Mouse (Mus musculus) liver, embryonic 11.5 days (tissue): ENCODE measurements around the gene Zfp740. TPM values are rescaled to one million over a fixed set of nuclear protein-coding genes. Genes with fewer than 3 reads are reported as not detected.

Experiments
- ATAC-seq: fragments of 200-750 bp; cut with Nextera tagmentation; replicated peaks from 2 replicates; pipeline ENCODE4 v1.8.0; 2017; ENCODE audit warnings: moderate number of reproducible peaks, mild to moderate bottlenecking, moderate TSS enrichment, moderate library complexity; ENCODE audit not compliant: low FRiP score
- DNase-seq: peaks from one replicate; pipeline ENCODE4 v3.0.0-alpha.2; 2017; ENCODE audit warnings: low spot score
- H3K27ac ChIP-seq: fragments of 300-500 bp; sonication (generic); 2 replicates; pipeline ENCODE4 v1.5.1; 2014; ENCODE audit warnings: mild to moderate bottlenecking, low read depth, low read length, control low read depth
- H3K27me3 ChIP-seq: fragments of 300-500 bp; sonication (generic); replicated peaks from 2 replicates; pipeline ENCODE4 v1.6.1; 2014; ENCODE audit warnings: low read length, mixed read lengths; ENCODE audit not compliant: control insufficient read depth, insufficient read depth
- H3K36me3 ChIP-seq: fragments of 300-500 bp; sonication (generic); 2 replicates; pipeline ENCODE4 v1.6.1; 2014; ENCODE audit warnings: mild to moderate bottlenecking, low read length, moderate library complexity, mixed read lengths; ENCODE audit not compliant: control insufficient read depth, insufficient read depth
- H3K4me1 ChIP-seq: fragments of 300-500 bp; sonication (generic); replicated peaks from 2 replicates; pipeline ENCODE4 v1.6.1; 2014; ENCODE audit warnings: low read length, mixed read lengths; ENCODE audit not compliant: control insufficient read depth, insufficient read depth
- H3K4me2 ChIP-seq: fragments of 300-500 bp; sonication (generic); 2 replicates; pipeline ENCODE4 v1.6.1; 2014; ENCODE audit warnings: mild to moderate bottlenecking, control low read depth, moderate library complexity
- H3K4me3 ChIP-seq: fragments of 300-500 bp; sonication (generic); 2 replicates; pipeline ENCODE4 v1.5.1; 2014; ENCODE audit warnings: low read depth, low read length, control low read depth
- H3K9ac ChIP-seq: fragments of 300-500 bp; sonication (generic); 2 replicates; pipeline ENCODE4 v1.6.1; 2014; ENCODE audit warnings: low read depth, low read length, control low read depth
- H3K9me3 ChIP-seq: fragments of 300-500 bp; sonication (generic); 2 replicates; pipeline ENCODE4 v1.6.1; 2016; ENCODE audit warnings: low read length, inconsistent platforms, mixed read lengths; ENCODE audit not compliant: control insufficient read depth
- WGBS: fragments of 180-500 bp; shearing (Covaris S2); extraction: QIAGEN DNeasy Blood & Tissue Kit; methylation state at CpG from one replicate; pipeline ENCODE4 v1.1.7; 2014; 5-methylcytosine and 5-hydroxymethylcytosine counted together
- polyA plus RNA-seq: library from polyadenylated mRNA; unstranded; fragments of >200 nt; fragmentation: Nextera tagmentation; extraction: Ambion mirVana; gene quantifications from 2 replicates; pipeline ENCODE4 v1.2.1, GENCODE M21; 2014

Gene Zfp740
- polyA plus RNA-seq, 1 experiment from 2014 or later: 38.3 TPM

DNA sequence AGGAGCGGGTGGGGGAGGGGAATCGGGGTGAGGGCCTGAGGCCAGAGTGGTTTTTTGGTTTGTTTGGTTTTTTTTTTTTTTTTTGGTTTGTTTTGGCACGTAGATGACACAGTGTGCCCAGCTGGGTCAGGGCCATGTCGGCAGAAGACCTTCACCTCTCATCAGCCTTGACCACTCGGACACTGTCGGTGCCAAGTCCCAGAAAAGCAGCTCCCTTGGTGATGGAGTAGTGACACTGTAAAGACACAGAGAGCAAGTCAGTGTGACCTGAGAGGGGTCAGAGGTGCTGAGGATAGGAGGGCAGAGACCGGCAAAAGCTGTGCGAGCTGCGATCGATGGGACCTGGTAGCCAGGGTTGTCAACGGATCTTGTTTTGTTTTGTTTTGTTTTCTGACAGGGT lies 16.8 kb upstream of the Zfp740 start:
- Histone ChIP-seq H3K27me3 (no peaks in the 10 kb centered on the region), H3K4me3 (no peak overlapping the region), H3K9ac (no peak overlapping the region), H3K4me2 (no peak overlapping the region), H3K27ac (peak overlapping the region; percentile 75), H3K9me3 (no peaks in the 10 kb centered on the region), H3K4me1 (peaks cover 9% of the 10 kb centered on the region), H3K36me3 (no peaks in the 10 kb centered on the region)
- 67% methylated on average over 11 of the region's 11 CpGs for WGBS
- no peak for ATAC-seq
- no peak for DNase-seq

- Histone ChIP-seq H3K9me3 (no peaks in the 10 kb centered on the region), H3K4me3 (no peak overlapping the region), H3K27me3 (no peaks in the 10 kb centered on the region), H3K36me3 (no peaks in the 10 kb centered on the region), H3K4me2 (no peak overlapping the region), H3K4me1 (peaks cover 13% of the 10 kb centered on the region), H3K27ac (no peak overlapping the region), H3K9ac (no peak overlapping the region)
- ATAC-seq (no peak), DNase-seq (no peak)
- 84% methylated on average over 10 of the region's 10 CpGs for WGBS
These were observed 15.0 kb upstream of the Zfp740 start for GRCm38 (mm10) chr15:102188096-102188495.

- DNase-seq (no peak), ATAC-seq (no peak)
- no peak overlapping the region for H3K4me3 ChIP-seq
- no peak overlapping the region for H3K4me2 ChIP-seq
- no peaks in the 10 kb centered on the region for H3K9me3 ChIP-seq
- 63% methylated on average over 6 of the region's 6 CpGs for WGBS
- no peak overlapping the region for H3K9ac ChIP-seq
- H3K27me3 ChIP-seq: no peaks in the 10 kb centered on the region
- no peak overlapping the region for H3K27ac ChIP-seq
- no peaks in the 10 kb centered on the region for H3K36me3 ChIP-seq
- peaks cover 13% of the 10 kb centered on the region for H3K4me1 ChIP-seq
These were observed 14.2 kb upstream of the Zfp740 start for GRCm38 (mm10) chr15:102188883-102189282.

GRCm38 (mm10) chr15:102191699-102192098 lies 11.3 kb upstream of the Zfp740 start:
- Histone ChIP-seq H3K9me3 (no peaks in the 10 kb centered on the region), H3K36me3 (no peaks in the 10 kb centered on the region), H3K4me1 (peaks cover 13% of the 10 kb centered on the region), H3K4me3 (no peak overlapping the region), H3K9ac (no peak overlapping the region), H3K4me2 (peak overlapping the region; percentile 8; the same call in 1 of the 2 replicates), H3K27me3 (no peaks in the 10 kb centered on the region), H3K27ac (peak overlapping the region; percentile 66)
- ATAC-seq: peak; percentile 56; the same call in 1 of the 2 replicates
- no peak for DNase-seq
- 58% methylated on average over 7 of the region's 7 CpGs for WGBS

- peak overlapping the region; percentile 21 for H3K4me2 ChIP-seq
- WGBS: 35% methylated on average over 7 of the region's 7 CpGs
- no peak overlapping the region for H3K4me3 ChIP-seq
- H3K9me3 ChIP-seq: no peaks in the 10 kb centered on the region
- H3K4me1 ChIP-seq: peaks cover 10% of the 10 kb centered on the region
- no peak overlapping the region for H3K9ac ChIP-seq
- no peak for ATAC-seq
- H3K27me3 ChIP-seq: no peaks in the 10 kb centered on the region
- H3K27ac ChIP-seq: peak overlapping the region; percentile 66
- no peaks in the 10 kb centered on the region for H3K36me3 ChIP-seq
- DNase-seq: no peak
These were observed 10.7 kb upstream of the Zfp740 start for GRCm38 (mm10) chr15:102192271-102192812.

DNA sequence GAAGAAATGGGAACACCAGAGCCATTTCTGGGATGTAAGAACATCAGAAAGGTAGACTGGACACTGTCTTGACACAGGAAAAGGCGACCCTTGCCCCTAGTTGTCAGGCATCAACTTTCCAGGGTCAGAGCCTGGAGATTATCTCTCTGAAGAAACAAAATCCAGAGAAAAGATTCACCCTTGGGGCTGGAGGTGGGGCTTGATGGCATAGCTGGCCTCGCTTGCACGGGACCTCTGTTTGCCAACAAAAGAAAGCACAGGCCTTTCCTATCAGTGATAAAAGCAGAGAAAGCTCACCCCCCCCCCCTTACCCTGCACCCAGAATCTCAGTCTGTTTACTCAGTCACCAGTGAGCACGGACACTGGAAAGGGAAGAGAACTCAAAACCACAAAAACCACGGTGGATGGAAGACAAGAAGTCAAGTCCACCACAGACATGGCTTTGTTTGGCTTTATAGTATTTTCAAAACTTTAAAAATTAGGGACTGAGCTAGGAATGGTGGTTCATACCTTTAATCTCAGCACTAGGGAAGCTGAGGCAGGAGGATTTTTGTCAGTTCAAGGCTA lies 10.1 kb upstream of the Zfp740 start:
- no peak for DNase-seq
- Histone ChIP-seq H3K4me2 (peak overlapping the region; percentile 21; the same call in 1 of the 2 replicates), H3K36me3 (no peaks in the 10 kb centered on the region), H3K4me3 (no peak overlapping the region), H3K9ac (no peak overlapping the region), H3K27ac (peak overlapping the region; percentile 66), H3K27me3 (no peaks in the 10 kb centered on the region), H3K4me1 (peaks cover 10% of the 10 kb centered on the region), H3K9me3 (no peaks in the 10 kb centered on the region)
- no peak for ATAC-seq
- 22% methylated on average over 5 of the region's 5 CpGs for WGBS

GRCm38 (mm10) chr15:102193652-102194051 lies 9.4 kb upstream of the Zfp740 start:
- no peaks in the 10 kb centered on the region for H3K9me3 ChIP-seq
- peaks cover 5% of the 10 kb centered on the region for H3K4me1 ChIP-seq
- H3K4me2 ChIP-seq: no peak overlapping the region
- 64% methylated on average over 4 of the region's 4 CpGs for WGBS
- no peak overlapping the region for H3K27ac ChIP-seq
- DNase-seq (no peak), ATAC-seq (no peak)
- H3K4me3 ChIP-seq: no peak overlapping the region
- no peak overlapping the region for H3K9ac ChIP-seq
- H3K27me3 ChIP-seq: no peaks in the 10 kb centered on the region
- H3K36me3 ChIP-seq: no peaks in the 10 kb centered on the region

GRCm38 (mm10) chr15:102194439-102194838 lies 8.6 kb upstream of the Zfp740 start:
- H3K4me2 ChIP-seq: no peak overlapping the region
- no peaks in the 10 kb centered on the region for H3K27me3 ChIP-seq
- no peak overlapping the region for H3K4me3 ChIP-seq
- H3K4me1 ChIP-seq: peaks cover 6% of the 10 kb centered on the region
- 65% methylated on average over 4 of the region's 4 CpGs for WGBS
- H3K9ac ChIP-seq: no peak overlapping the region
- DNase-seq (no peak), ATAC-seq (no peak)
- peak overlapping the region; percentile 34; the same call in 1 of the 2 replicates for H3K27ac ChIP-seq
- H3K9me3 ChIP-seq: no peaks in the 10 kb centered on the region
- H3K36me3 ChIP-seq: no peaks in the 10 kb centered on the region

GRCm38 (mm10) chr15:102195373-102195772 lies 7.7 kb upstream of the Zfp740 start:
- ATAC-seq (no peak), DNase-seq (no peak)
- H3K27me3 ChIP-seq: no peaks in the 10 kb centered on the region
- peaks cover 6% of the 10 kb centered on the region for H3K4me1 ChIP-seq
- no peak overlapping the region for H3K4me3 ChIP-seq
- H3K9me3 ChIP-seq: no peaks in the 10 kb centered on the region
- H3K36me3 ChIP-seq: no peaks in the 10 kb centered on the region
- H3K9ac ChIP-seq: no peak overlapping the region
- H3K4me2 ChIP-seq: no peak overlapping the region
- H3K27ac ChIP-seq: no peak overlapping the region
- WGBS: 74% methylated on average over 4 of the region's 4 CpGs
